Mouse (Mus musculus): Measurements from ENCODE around the gene Samd8.

- no peak for TF ChIP-seq CTCF (IDR thresholded peaks at IDR 0.05; ENCODE audit: control insufficient read depth, insufficient read depth, low read length)
- TF ChIP-seq POLR2A (IDR thresholded peaks at IDR 0.05; ENCODE audit: borderline replicate concordance, control insufficient read depth, low read depth, low read length), result no peak
Observed at GRCm38 (mm10) chr14:21747436-21748141, 2.7 kb upstream of the Samd8 start.

All from bone marrow, adult 2 months (tissue).